Mouse (Mus musculus) neural tube, embryonic 15.5 days (tissue): Measurements from ENCODE around the gene 4930430F08Rik. TPM values are rescaled to one million over a fixed set of nuclear protein-coding genes. Genes with fewer than 3 reads are reported as not detected.
"Not testable (repeated sequence)": the region's sequence is repeated elsewhere in the genome, so short reads cannot be mapped to it uniquely, and the experiment has no call there.

ENCODE experiments used
- ATAC-seq: fragments of 200-750 bp; cut with Nextera tagmentation; 2 replicates; pipeline ENCODE4 v1.8.0; 2017; ENCODE audit warnings: mild to moderate bottlenecking, moderate TSS enrichment, moderate library complexity; ENCODE audit not compliant: low FRiP score
- H3K27ac ChIP-seq: fragments of 300-500 bp; sonication (generic); replicated peaks from 2 replicates; pipeline ENCODE4 v1.5.1; 2015; ENCODE audit warnings: mild to moderate bottlenecking, inconsistent platforms
- H3K27me3 ChIP-seq: fragments of 300-500 bp; sonication (generic); replicated peaks from 2 replicates; pipeline ENCODE4 v1.6.1; 2015; ENCODE audit warnings: inconsistent platforms
- H3K36me3 ChIP-seq: fragments of 300-500 bp; sonication (generic); 2 replicates; pipeline ENCODE4 v1.6.1; 2015; ENCODE audit warnings: inconsistent platforms
- H3K4me1 ChIP-seq: fragments of 300-500 bp; sonication (generic); 2 replicates; pipeline ENCODE4 v1.6.1; 2015; ENCODE audit warnings: inconsistent platforms
- H3K4me2 ChIP-seq: fragments of 300-500 bp; sonication (generic); 2 replicates; pipeline ENCODE4 v1.6.1; 2015; ENCODE audit warnings: inconsistent platforms, mild to moderate bottlenecking, moderate library complexity
- H3K4me3 ChIP-seq: fragments of 300-500 bp; sonication (generic); replicated peaks from 2 replicates; pipeline ENCODE4 v1.5.1; 2015; ENCODE audit warnings: mild to moderate bottlenecking, inconsistent platforms
- H3K9ac ChIP-seq: fragments of 300-500 bp; sonication (generic); replicated peaks from 2 replicates; pipeline ENCODE4 v1.6.1; 2015; ENCODE audit warnings: mild to moderate bottlenecking, inconsistent platforms
- H3K9me3 ChIP-seq: fragments of 300-500 bp; sonication (generic); replicated peaks from 2 replicates; pipeline ENCODE4 v1.6.1; 2016; ENCODE audit warnings: inconsistent platforms
- WGBS: fragments of 180-500 bp; shearing (Covaris S2); methylation state at CpG from one replicate; pipeline ENCODE4 v1.1.7; 2015; ENCODE audit warnings: mixed read lengths; 5-methylcytosine and 5-hydroxymethylcytosine counted together
- polyA plus RNA-seq: library from polyadenylated mRNA; unstranded; fragments of >200 nt; fragmentation: Nextera tagmentation; extraction: Ambion mirVana; gene quantifications from 2 replicates; pipeline ENCODE4 v1.2.1, GENCODE M21; 2015

The 4930430F08Rik gene
- polyA plus RNA-seq, 1 experiment from 2014 or later: 16.9 TPM

GRCm38 (mm10) chr10:100575294-100575693, 14.9 kb downstream of the 4930430F08Rik start:
- Histone ChIP-seq H3K4me2 (no peak overlapping the region), H3K9me3 (no peaks in the 10 kb centered on the region), H3K4me1 (no peaks in the 10 kb centered on the region), H3K36me3 (peaks cover 48% of the 10 kb centered on the region), H3K27ac (no peak overlapping the region), H3K9ac (no peak overlapping the region), H3K27me3 (no peaks in the 10 kb centered on the region), H3K4me3 (no peak overlapping the region)
- ATAC-seq: no peak
- WGBS: 92% methylated on average over 7 of the region's 7 CpGs

- no peak overlapping the region for H3K9ac ChIP-seq
- no peak overlapping the region for H3K27ac ChIP-seq
- no peaks in the 10 kb centered on the region for H3K27me3 ChIP-seq
- no peak overlapping the region for H3K4me3 ChIP-seq
- ATAC-seq: no peak
- peaks cover 48% of the 10 kb centered on the region for H3K36me3 ChIP-seq
- no peaks in the 10 kb centered on the region for H3K4me1 ChIP-seq
- no peak overlapping the region for H3K4me2 ChIP-seq
- 93% methylated on average over 7 of the region's 7 CpGs for WGBS
- H3K9me3 ChIP-seq: no peaks in the 10 kb centered on the region
Observed at GRCm38 (mm10) chr10:100574505-100575149, 15.6 kb downstream of the 4930430F08Rik start.

- H3K27me3 ChIP-seq: no peaks in the 10 kb centered on the region
- no peak overlapping the region for H3K4me2 ChIP-seq
- peaks cover 44% of the 10 kb centered on the region for H3K36me3 ChIP-seq
- 94% methylated on average over 3 of the region's 3 CpGs for WGBS
- H3K9me3 ChIP-seq: no peaks in the 10 kb centered on the region
- H3K4me3 ChIP-seq: no peak overlapping the region
- H3K27ac ChIP-seq: no peak overlapping the region
- no peak for ATAC-seq
- no peak overlapping the region for H3K9ac ChIP-seq
- no peaks in the 10 kb centered on the region for H3K4me1 ChIP-seq
Observed at GRCm38 (mm10) chr10:100571707-100572106, 18.5 kb downstream of the 4930430F08Rik start.

GRCm38 (mm10) chr10:100564112-100564511, 26.1 kb downstream of the 4930430F08Rik start:
- no peaks in the 10 kb centered on the region for H3K4me1 ChIP-seq
- no peak overlapping the region for H3K9ac ChIP-seq
- no peak overlapping the region for H3K27ac ChIP-seq
- no peaks in the 10 kb centered on the region for H3K27me3 ChIP-seq
- 93% methylated on average over 3 of the region's 3 CpGs for WGBS
- H3K4me2 ChIP-seq: no peak overlapping the region
- H3K36me3 ChIP-seq: peaks cover 27% of the 10 kb centered on the region
- H3K4me3 ChIP-seq: no peak overlapping the region
- H3K9me3 ChIP-seq: no peaks in the 10 kb centered on the region
- no peak for ATAC-seq

GRCm38 (mm10) chr10:100560194-100560883, 29.9 kb downstream of the 4930430F08Rik start:
- not testable (repeated sequence) for H3K9me3 ChIP-seq, H3K4me2 ChIP-seq, H3K27ac ChIP-seq, H3K27me3 ChIP-seq, H3K4me1 ChIP-seq, H3K9ac ChIP-seq, ATAC-seq, H3K4me3 ChIP-seq
- WGBS: 96% methylated on average over 3 of the region's 3 CpGs
- peaks cover 23% of the 10 kb centered on the region for H3K36me3 ChIP-seq

GRCm38 (mm10) chr10:100556566-100557175, 33.6 kb downstream of the 4930430F08Rik start:
- Histone ChIP-seq H3K9me3 (no peaks in the 10 kb centered on the region), H3K27ac (no peak overlapping the region), H3K4me3 (no peak overlapping the region), H3K9ac (no peak overlapping the region), H3K4me2 (no peak overlapping the region), H3K27me3 (no peaks in the 10 kb centered on the region), H3K4me1 (no peaks in the 10 kb centered on the region), H3K36me3 (peaks cover 17% of the 10 kb centered on the region; the same call in 1 of the 2 replicates)
- WGBS: 85% methylated on average over 3 of the region's 3 CpGs
- ATAC-seq: no peak

- Histone ChIP-seq H3K9ac (no peak overlapping the region), H3K4me3 (no peak overlapping the region), H3K27me3 (no peaks in the 10 kb centered on the region), H3K4me1 (no peaks in the 10 kb centered on the region), H3K4me2 (no peak overlapping the region), H3K9me3 (no peaks in the 10 kb centered on the region), H3K27ac (no peak overlapping the region), H3K36me3 (peaks cover 10% of the 10 kb centered on the region)
- WGBS: 96% methylated on average over 9 of the region's 9 CpGs
- ATAC-seq: no peak
Observed at GRCm38 (mm10) chr10:100524499-100525390, 65.5 kb downstream of the 4930430F08Rik start.

GRCm38 (mm10) chr10:100522330-100522729, 67.9 kb downstream of the 4930430F08Rik start:
- no peak overlapping the region for H3K4me3 ChIP-seq
- H3K4me1 ChIP-seq: no peaks in the 10 kb centered on the region
- H3K36me3 ChIP-seq: peaks cover 15% of the 10 kb centered on the region
- no peaks in the 10 kb centered on the region for H3K9me3 ChIP-seq
- no peaks in the 10 kb centered on the region for H3K27me3 ChIP-seq
- no peak overlapping the region for H3K4me2 ChIP-seq
- no peak overlapping the region for H3K27ac ChIP-seq
- no peak overlapping the region for H3K9ac ChIP-seq
- 90% methylated on average over 9 of the region's 9 CpGs for WGBS
- no peak for ATAC-seq

Other genes with a start within 250 kb of the 4930430F08Rik start
- gene Gm4302, start 249.6 kb downstream of the 4930430F08Rik start, polyA plus RNA-seq: not detected in 2 replicates
- not detected in 2 replicates for gene Gm4303, start 244.5 kb downstream of the 4930430F08Rik start, polyA plus RNA-seq
- gene Gm4305, start 239.3 kb downstream of the 4930430F08Rik start, polyA plus RNA-seq: not detected in 2 replicates
- gene Gm4307, start 229.1 kb downstream of the 4930430F08Rik start, polyA plus RNA-seq: not detected in 2 replicates
- not detected in 2 replicates for gene Gm4312, start 207.9 kb downstream of the 4930430F08Rik start, polyA plus RNA-seq
- gene Tmtc3, start 103.1 kb downstream of the 4930430F08Rik start, polyA plus RNA-seq: 10.5 and 10.8 TPM in 2 replicates
- 5.7 and 5.9 TPM in 2 replicates for gene Cep290, start 102.9 kb downstream of the 4930430F08Rik start, polyA plus RNA-seq
- gene 1700017N19Rik, start 61 bp upstream of the 4930430F08Rik start, polyA plus RNA-seq: 0.29 and 0.68 TPM in 2 replicates